Mouse (Mus musculus) heart, embryonic 16.5 days (tissue): ENCODE measurements around the gene Adgrb3. TPM values are rescaled to one million over a fixed set of nuclear protein-coding genes. Genes with fewer than 3 reads are reported as not detected.

ENCODE experiments used
- ATAC-seq: fragments of 200-750 bp; cut with Nextera tagmentation; replicated peaks from 2 replicates; pipeline ENCODE4 v1.8.0; 2017; ENCODE audit warnings: moderate number of reproducible peaks; ENCODE audit not compliant: insufficient read depth, low FRiP score; ENCODE audit errors: extremely low read depth
- H3K27ac ChIP-seq: fragments of 300-500 bp; sonication (generic); 2 replicates; pipeline ENCODE4 v1.5.1; 2014; ENCODE audit warnings: mild to moderate bottlenecking, low read length, control low read depth, moderate library complexity
- H3K27me3 ChIP-seq: fragments of 300-500 bp; sonication (generic); 2 replicates; pipeline ENCODE4 v1.6.1; 2014; ENCODE audit warnings: low read length, mixed read lengths; ENCODE audit not compliant: control insufficient read depth, insufficient read depth
- H3K36me3 ChIP-seq: fragments of 300-500 bp; sonication (generic); 2 replicates; pipeline ENCODE4 v1.6.1; 2014; ENCODE audit not compliant: control insufficient read depth, insufficient read depth
- H3K4me1 ChIP-seq: fragments of 300-500 bp; sonication (generic); 2 replicates; pipeline ENCODE4 v1.6.1; 2014; ENCODE audit warnings: low read length, mixed read lengths; ENCODE audit not compliant: control insufficient read depth, insufficient read depth
- H3K4me2 ChIP-seq: fragments of 300-500 bp; sonication (generic); 2 replicates; pipeline ENCODE4 v1.6.1; 2014; ENCODE audit warnings: low read depth, mild to moderate bottlenecking, control low read depth, low read length
- H3K4me3 ChIP-seq: fragments of 300-500 bp; sonication (generic); 2 replicates; pipeline ENCODE4 v1.5.1; 2014; ENCODE audit warnings: mild to moderate bottlenecking, control low read depth, low read length
- H3K9ac ChIP-seq: fragments of 300-500 bp; sonication (generic); 2 replicates; pipeline ENCODE4 v1.6.1; 2014; ENCODE audit warnings: low read length, control low read depth
- H3K9me3 ChIP-seq: fragments of 300-500 bp; sonication (generic); replicated peaks from 2 replicates; pipeline ENCODE4 v1.6.1; 2016; ENCODE audit warnings: low read length; ENCODE audit not compliant: control insufficient read depth
- WGBS: fragments of 180-500 bp; shearing (Covaris S2); extraction: QIAGEN DNeasy Blood & Tissue Kit; methylation state at CpG from one replicate; pipeline ENCODE4 v1.1.7; 2014; 5-methylcytosine and 5-hydroxymethylcytosine counted together
- polyA plus RNA-seq: library from polyadenylated mRNA; unstranded; fragments of >200 nt; fragmentation: Nextera tagmentation; extraction: Ambion mirVana; gene quantifications from 2 replicates; pipeline ENCODE4 v1.2.1, GENCODE M21; 2015

Adgrb3 gene
- polyA plus RNA-seq, 1 experiment from 2014 or later: 0.33 TPM

DNA sequence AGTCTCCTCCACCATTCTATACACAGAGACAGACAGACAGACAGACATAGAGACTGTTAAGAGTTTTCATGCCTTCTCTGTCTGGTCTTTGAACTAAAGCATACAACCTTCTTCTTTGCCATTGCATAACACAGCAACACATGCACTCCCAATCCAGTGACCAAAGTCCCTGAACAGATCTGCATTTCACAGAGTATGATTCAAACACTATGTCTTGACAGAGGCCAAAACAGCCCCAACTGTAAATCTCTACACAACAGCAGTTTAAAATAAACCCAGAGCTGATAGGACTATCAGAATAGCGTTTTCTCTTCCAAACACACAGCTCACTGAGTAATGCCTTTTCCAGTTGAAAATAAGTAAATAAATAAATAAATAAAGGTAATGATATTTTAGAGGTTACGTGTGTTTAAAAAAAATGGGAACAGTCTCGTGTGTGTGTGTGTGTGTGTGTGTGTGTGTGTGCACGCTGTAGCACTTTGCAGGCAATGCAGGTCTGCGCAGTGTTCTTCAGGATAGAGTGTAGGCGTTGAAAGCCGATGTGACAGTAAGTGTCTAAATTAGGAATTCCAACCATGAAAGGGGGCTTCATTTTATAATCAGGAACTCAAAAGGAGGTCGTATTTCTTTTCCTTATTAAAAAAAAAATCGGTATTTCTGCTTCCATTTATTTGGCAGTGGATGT, 1.3 kb downstream of the Adgrb3 start:
- no peak for ATAC-seq
- Histone ChIP-seq H3K27me3 (peaks cover 39% of the 10 kb centered on the region), H3K27ac (no peak overlapping the region), H3K36me3 (no peaks in the 10 kb centered on the region), H3K4me3 (no peak overlapping the region), H3K4me1 (no peaks in the 10 kb centered on the region; the same call in 1 of the 2 replicates), H3K9ac (no peak overlapping the region), H3K9me3 (no peaks in the 10 kb centered on the region), H3K4me2 (no peak overlapping the region)
- 60% methylated on average over 9 of the region's 9 CpGs for WGBS

- Histone ChIP-seq H3K9me3 (no peaks in the 10 kb centered on the region), H3K36me3 (no peaks in the 10 kb centered on the region), H3K27ac (no peak overlapping the region), H3K9ac (no peak overlapping the region), H3K4me3 (no peak overlapping the region), H3K27me3 (peaks cover 39% of the 10 kb centered on the region), H3K4me1 (no peaks in the 10 kb centered on the region; the same call in 1 of the 2 replicates), H3K4me2 (no peak overlapping the region)
- 65% methylated on average over 9 of the region's 9 CpGs for WGBS
- no peak for ATAC-seq
Measured at GRCm38 (mm10) chr1:25827436-25827835, 2.1 kb downstream of the Adgrb3 start.

- H3K27me3 ChIP-seq: peaks cover 39% of the 10 kb centered on the region
- H3K4me2 ChIP-seq: no peak overlapping the region
- H3K4me1 ChIP-seq: no peaks in the 10 kb centered on the region; the same call in 1 of the 2 replicates
- H3K4me3 ChIP-seq: no peak overlapping the region
- no peaks in the 10 kb centered on the region for H3K9me3 ChIP-seq
- 15% methylated on average over 7 of the region's 7 CpGs for WGBS
- H3K27ac ChIP-seq: no peak overlapping the region
- ATAC-seq: no peak
- H3K9ac ChIP-seq: no peak overlapping the region
- H3K36me3 ChIP-seq: no peaks in the 10 kb centered on the region
Measured at GRCm38 (mm10) chr1:25826771-25827170, 2.7 kb downstream of the Adgrb3 start.

- no peak overlapping the region for H3K4me2 ChIP-seq
- no peaks in the 10 kb centered on the region for H3K9me3 ChIP-seq
- no peak overlapping the region for H3K9ac ChIP-seq
- H3K4me3 ChIP-seq: no peak overlapping the region
- no peaks in the 10 kb centered on the region; the same call in 1 of the 2 replicates for H3K4me1 ChIP-seq
- no peaks in the 10 kb centered on the region for H3K36me3 ChIP-seq
- H3K27me3 ChIP-seq: peaks cover 20% of the 10 kb centered on the region
- ATAC-seq: no peak
- 39% methylated on average over 4 of the region's 4 CpGs for WGBS
- H3K27ac ChIP-seq: no peak overlapping the region
Measured at GRCm38 (mm10) chr1:25824626-25825025, 4.9 kb downstream of the Adgrb3 start.

GRCm38 (mm10) chr1:25823961-25824360, 5.5 kb downstream of the Adgrb3 start:
- Histone ChIP-seq H3K27ac (no peak overlapping the region), H3K36me3 (no peaks in the 10 kb centered on the region), H3K4me3 (no peak overlapping the region), H3K4me2 (no peak overlapping the region), H3K27me3 (peaks cover 14% of the 10 kb centered on the region; the same call in 1 of the 2 replicates), H3K4me1 (no peaks in the 10 kb centered on the region), H3K9ac (no peak overlapping the region), H3K9me3 (no peaks in the 10 kb centered on the region)
- 73% methylated on average over 10 of the region's 10 CpGs for WGBS
- no peak for ATAC-seq

- Histone ChIP-seq H3K9ac (no peak overlapping the region), H3K4me3 (no peak overlapping the region), H3K27me3 (no peaks in the 10 kb centered on the region), H3K4me1 (no peaks in the 10 kb centered on the region), H3K4me2 (no peak overlapping the region), H3K9me3 (no peaks in the 10 kb centered on the region), H3K27ac (no peak overlapping the region), H3K36me3 (no peaks in the 10 kb centered on the region)
- 69% methylated on average over 1 of the region's 1 CpGs for WGBS
- no peak for ATAC-seq
Measured at GRCm38 (mm10) chr1:25815491-25815890, 14.0 kb downstream of the Adgrb3 start.

DNA sequence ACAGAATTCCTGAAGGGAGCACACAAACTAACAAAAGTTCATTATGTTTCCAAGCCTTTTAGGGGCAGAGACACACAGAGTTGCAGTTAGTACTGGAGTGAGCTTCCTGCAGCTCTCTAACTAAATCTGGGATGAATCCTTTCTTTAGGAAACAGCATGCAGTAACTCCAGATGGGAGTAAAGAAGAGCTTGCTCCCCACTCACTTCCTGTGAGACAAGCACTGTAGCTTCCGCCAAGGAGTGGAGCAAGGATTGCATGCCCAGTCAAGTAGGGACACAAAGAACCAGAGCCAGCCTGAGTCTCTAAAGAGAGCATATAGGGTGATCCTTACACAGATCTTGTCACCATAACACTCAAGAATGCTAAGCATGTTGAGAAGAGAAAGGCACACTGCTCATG, 50.7 kb downstream of the Adgrb3 start:
- H3K27ac ChIP-seq: no peak overlapping the region
- H3K4me3 ChIP-seq: no peak overlapping the region
- 50% methylated on average over 1 of the region's 1 CpGs for WGBS
- H3K36me3 ChIP-seq: no peaks in the 10 kb centered on the region
- H3K27me3 ChIP-seq: no peaks in the 10 kb centered on the region
- no peak for ATAC-seq
- no peaks in the 10 kb centered on the region for H3K4me1 ChIP-seq
- H3K9ac ChIP-seq: no peak overlapping the region
- no peaks in the 10 kb centered on the region for H3K9me3 ChIP-seq
- H3K4me2 ChIP-seq: no peak overlapping the region

DNA sequence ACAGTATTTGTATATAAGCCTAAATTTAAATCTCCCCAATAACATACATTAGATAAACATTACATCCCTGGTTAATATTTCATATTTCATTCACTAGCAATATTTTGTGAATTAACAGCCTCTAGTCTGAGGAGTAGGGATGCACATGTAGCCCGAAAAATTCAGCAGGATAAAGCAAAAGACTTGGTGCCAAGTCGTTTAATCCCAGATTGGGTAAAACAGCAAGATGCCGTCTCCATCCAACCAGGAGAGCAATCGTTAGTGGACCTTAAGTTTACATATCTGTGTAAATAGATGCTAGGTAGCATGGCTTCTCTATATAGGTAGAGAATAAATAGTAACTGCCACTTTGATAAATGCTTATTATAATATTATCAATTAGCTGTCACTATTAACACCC, 52.0 kb downstream of the Adgrb3 start:
- H3K9ac ChIP-seq: no peak overlapping the region
- no peaks in the 10 kb centered on the region for H3K36me3 ChIP-seq
- ATAC-seq: no peak
- WGBS: 81% methylated on average over 4 of the region's 4 CpGs
- no peak overlapping the region for H3K4me3 ChIP-seq
- H3K9me3 ChIP-seq: no peaks in the 10 kb centered on the region
- no peak overlapping the region for H3K4me2 ChIP-seq
- no peaks in the 10 kb centered on the region for H3K4me1 ChIP-seq
- H3K27ac ChIP-seq: no peak overlapping the region
- no peaks in the 10 kb centered on the region for H3K27me3 ChIP-seq

GRCm38 (mm10) chr1:25775440-25776130, 53.9 kb downstream of the Adgrb3 start:
- no peak for ATAC-seq
- Histone ChIP-seq H3K36me3 (no peaks in the 10 kb centered on the region), H3K9ac (no peak overlapping the region), H3K27ac (no peak overlapping the region), H3K27me3 (no peaks in the 10 kb centered on the region), H3K9me3 (no peaks in the 10 kb centered on the region), H3K4me2 (no peak overlapping the region), H3K4me3 (no peak overlapping the region), H3K4me1 (no peaks in the 10 kb centered on the region)
- WGBS: 73% methylated on average over 3 of the region's 3 CpGs
